Mouse (Mus musculus) liver, adult 2 months (tissue): ENCODE results near the gene Hic1. TPM values are rescaled to one million over a fixed set of nuclear protein-coding genes. Genes with fewer than 3 reads are reported as not detected.

Experiments used
- DNase-seq: peaks from one replicate; pipeline ENCODE4 v3.0.0-alpha.2; 2011; ENCODE audit warnings: low read depth, low spot score; ENCODE audit errors: extremely low read depth
- H3K27ac ChIP-seq: fragments of 200-500 bp; replicated peaks from 2 replicates; pipeline ENCODE4 v1.5.1; 2012; ENCODE audit warnings: low read depth, mild to moderate bottlenecking, control low read depth, inconsistent platforms, low read length; ENCODE audit not compliant: insufficient read depth
- H3K27me3 ChIP-seq: fragments of 200-500 bp; 2 replicates; pipeline ENCODE4 v1.6.1; 2012; ENCODE audit warnings: mild to moderate bottlenecking, moderate library complexity, low read length, inconsistent platforms; ENCODE audit not compliant: control insufficient read depth, insufficient read depth
- H3K36me3 ChIP-seq: fragments of 200-500 bp; 2 replicates; pipeline ENCODE4 v1.6.1; 2012; ENCODE audit warnings: low read length, inconsistent platforms; ENCODE audit not compliant: control insufficient read depth, insufficient read depth
- H3K4me1 ChIP-seq: fragments of 200-500 bp; 2 replicates; pipeline ENCODE4 v1.6.1; 2011; ENCODE audit warnings: low read length; ENCODE audit not compliant: control insufficient read depth, insufficient read depth
- H3K4me3 ChIP-seq: fragments of 200-500 bp; 2 replicates; pipeline ENCODE4 v1.5.1; 2011; ENCODE audit warnings: low read depth, mild to moderate bottlenecking, control low read depth, low read length, moderate library complexity; ENCODE audit not compliant: insufficient read depth
- H3K79me2 ChIP-seq: fragments of 200-500 bp; 2 replicates; pipeline ENCODE4 v1.6.1; 2012; ENCODE audit warnings: inconsistent platforms, mild to moderate bottlenecking, low read length, moderate library complexity; ENCODE audit not compliant: control insufficient read depth, insufficient read depth
- H3K9ac ChIP-seq: fragments of 200-500 bp; 2 replicates; pipeline ENCODE4 v1.6.1; 2012; ENCODE audit warnings: low read depth, mild to moderate bottlenecking, control low read depth, inconsistent platforms, low read length
- CTCF ChIP-seq: fragments of 200-500 bp; IDR thresholded peaks from 2 replicates; pipeline ENCODE4 v1.5.1; 2011; ENCODE audit warnings: low read depth, low read length, control low read depth
- POLR2A ChIP-seq: fragments of 200-500 bp; IDR thresholded peaks from 2 replicates; pipeline ENCODE4 v1.6.1; 2011; ENCODE audit warnings: low read length, control low read depth; ENCODE audit not compliant: insufficient read depth; ENCODE audit errors: extremely low read depth
- WGBS: fragments of 180-500 bp; shearing (Covaris S2); methylation state at CpG from one replicate; pipeline ENCODE4 v1.1.7; 2018; 5-methylcytosine and 5-hydroxymethylcytosine counted together
- polyA plus RNA-seq: library from polyadenylated mRNA; depleted of rRNA; stranded (reverse); fragments of >200 nt; gene quantifications from 2 replicates; pipeline ENCODE4 v1.2.3, GENCODE M21; 2012
- total RNA-seq: library from RNA; depleted of rRNA; stranded (reverse); fragments of >200 nt; gene quantifications from 2 replicates; pipeline ENCODE4 v1.2.3, GENCODE M21; 2014

Gene Hic1
- total and polyA plus RNA-seq, 2 experiments, result 1.1 to 3.8 TPM

GRCm38 (mm10) chr11:75165441-75166192 is 3.7 kb downstream of the Hic1 start:
- Histone ChIP-seq H3K4me1 (peaks cover 11% of the 10 kb centered on the region; the same call in 1 of the 2 replicates), H3K27ac (no peak overlapping the region), H3K4me3 (peak overlapping the region; percentile 65; the same call in 1 of the 2 replicates), H3K79me2 (no peaks in the 10 kb centered on the region), H3K27me3 (peaks cover 11% of the 10 kb centered on the region; the same call in 1 of the 2 replicates), H3K9ac (peak overlapping the region; percentile 35), H3K36me3 (peaks cover 1% of the 10 kb centered on the region; the same call in 1 of the 2 replicates)
- WGBS, result 17% methylated on average over 54 of the region's 54 CpGs
- TF ChIP-seq POLR2A (no peak), CTCF (peak; percentile 97)
- peak; percentile 58 for DNase-seq

- Histone ChIP-seq H3K4me3 (peak overlapping the region; percentile 31; the same call in 1 of the 2 replicates), H3K27ac (no peak overlapping the region), H3K79me2 (no peaks in the 10 kb centered on the region), H3K4me1 (peaks cover 11% of the 10 kb centered on the region; the same call in 1 of the 2 replicates), H3K9ac (no peak overlapping the region), H3K36me3 (peaks cover 4% of the 10 kb centered on the region; the same call in 1 of the 2 replicates), H3K27me3 (peaks cover 11% of the 10 kb centered on the region; the same call in 1 of the 2 replicates)
- DNase-seq, result no peak
- 52% methylated on average over 15 of the region's 15 CpGs for WGBS
- TF ChIP-seq CTCF (peak; percentile 15; the same call in 1 of the 2 replicates), POLR2A (no peak)
These were observed 4.6 kb downstream of the Hic1 start for GRCm38 (mm10) chr11:75164750-75165149.

GRCm38 (mm10) chr11:75164051-75164450 is 5.3 kb downstream of the Hic1 start:
- H3K27ac ChIP-seq, result no peak overlapping the region

GRCm38 (mm10) chr11:75163379-75163778 is 5.9 kb downstream of the Hic1 start:
- no peak for TF ChIP-seq POLR2A
- no peak for TF ChIP-seq CTCF
- no peak overlapping the region for H3K27ac ChIP-seq

More at GRCm38 (mm10) chr11:75164051-75164450, 5.3 kb downstream of the Hic1 start:
- 82% methylated on average over 2 of the region's 2 CpGs for WGBS
- Histone ChIP-seq H3K9ac (no peak overlapping the region), H3K36me3 (peaks cover 4% of the 10 kb centered on the region; the same call in 1 of the 2 replicates), H3K4me1 (peaks cover 11% of the 10 kb centered on the region; the same call in 1 of the 2 replicates), H3K27me3 (peaks cover 11% of the 10 kb centered on the region; the same call in 1 of the 2 replicates), H3K79me2 (no peaks in the 10 kb centered on the region), H3K4me3 (no peak overlapping the region)
- TF ChIP-seq CTCF (no peak), POLR2A (no peak)
- DNase-seq, result no peak

GRCm38 (mm10) chr11:75162591-75163080 is 6.7 kb downstream of the Hic1 start:
- DNase-seq, result no peak
- TF ChIP-seq POLR2A (no peak), CTCF (no peak)
- H3K4me1 ChIP-seq, result peaks cover 11% of the 10 kb centered on the region; the same call in 1 of the 2 replicates
- H3K9ac ChIP-seq, result no peak overlapping the region
- peaks cover 4% of the 10 kb centered on the region; the same call in 1 of the 2 replicates for H3K36me3 ChIP-seq
- peaks cover 11% of the 10 kb centered on the region; the same call in 1 of the 2 replicates for H3K27me3 ChIP-seq
- no peak overlapping the region for H3K27ac ChIP-seq
- H3K4me3 ChIP-seq, result no peak overlapping the region
- no peaks in the 10 kb centered on the region for H3K79me2 ChIP-seq
- 90% methylated on average over 12 of the region's 12 CpGs for WGBS

More at GRCm38 (mm10) chr11:75163379-75163778, 5.9 kb downstream of the Hic1 start:
- Histone ChIP-seq H3K9ac (no peak overlapping the region), H3K36me3 (peaks cover 4% of the 10 kb centered on the region; the same call in 1 of the 2 replicates), H3K79me2 (no peaks in the 10 kb centered on the region), H3K27me3 (peaks cover 11% of the 10 kb centered on the region; the same call in 1 of the 2 replicates), H3K4me1 (peaks cover 11% of the 10 kb centered on the region; the same call in 1 of the 2 replicates), H3K4me3 (no peak overlapping the region)
- DNase-seq, result peak; percentile 37
- WGBS, result 59% methylated on average over 6 of the region's 6 CpGs
